Mouse (Mus musculus): ENCODE measurements at regions not wholly inside any gene's neighbourhood (a gene's known extent, or its start where the extent isn't known, plus 50 kb on each side); places are given as distances from the start of the nearest gene placed in this dataset.
"Not testable (repeated sequence)": the region's sequence is repeated elsewhere in the genome, so short reads cannot be mapped to it uniquely, and the experiment has no call there.

GRCm38 (mm10) chr1:47299311-47299710 is 406.7 kb upstream of the Slc39a10 start:
- DNase-seq (ENCODE audit: low spot score in 2 of 2): no peak

GRCm38 (mm10) chr1:47285639-47286038 is 393.0 kb upstream of the Slc39a10 start:
- no peak for DNase-seq (ENCODE audit: low spot score in 2 of 2)

DNA sequence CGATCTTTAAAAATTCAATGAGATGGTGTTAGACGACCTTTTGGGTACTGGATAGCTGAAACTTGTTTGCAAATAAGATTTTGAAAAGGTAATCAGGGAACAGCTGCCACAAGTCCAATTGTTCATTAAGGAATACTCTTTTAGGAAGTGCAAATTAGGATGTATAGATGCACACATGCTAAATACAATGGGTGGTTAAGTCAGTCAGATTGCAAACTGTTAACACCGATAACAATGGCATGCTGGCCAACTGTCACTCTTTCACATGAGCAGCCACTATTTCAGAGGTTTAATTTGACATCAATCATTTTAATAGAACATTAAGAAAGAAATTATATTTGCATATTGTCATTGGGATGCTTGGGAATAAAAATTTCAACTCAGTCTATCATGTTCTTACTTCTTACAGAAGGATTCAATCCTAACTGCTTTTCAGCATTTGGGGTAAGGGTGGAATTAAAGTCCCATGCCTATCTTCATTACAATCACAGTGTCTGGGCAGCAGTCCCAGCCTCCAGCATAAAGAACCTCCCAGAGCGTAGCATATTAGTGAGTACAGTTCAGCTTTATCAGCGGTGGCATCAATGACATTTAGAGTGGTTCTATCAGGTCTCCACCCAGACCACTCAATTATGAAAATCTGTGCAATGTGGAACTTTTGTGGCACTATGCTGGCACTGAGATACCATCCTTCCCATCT is 385.8 kb upstream of the Slc39a10 start:
- no peak for DNase-seq (ENCODE audit: low spot score in 2 of 2)

- peak; percentile 17 to 62 for DNase-seq (ENCODE audit: low spot score in 2 of 2)
Measured at GRCm38 (mm10) chr1:47277839-47278238, 385.2 kb upstream of the Slc39a10 start.

DNA sequence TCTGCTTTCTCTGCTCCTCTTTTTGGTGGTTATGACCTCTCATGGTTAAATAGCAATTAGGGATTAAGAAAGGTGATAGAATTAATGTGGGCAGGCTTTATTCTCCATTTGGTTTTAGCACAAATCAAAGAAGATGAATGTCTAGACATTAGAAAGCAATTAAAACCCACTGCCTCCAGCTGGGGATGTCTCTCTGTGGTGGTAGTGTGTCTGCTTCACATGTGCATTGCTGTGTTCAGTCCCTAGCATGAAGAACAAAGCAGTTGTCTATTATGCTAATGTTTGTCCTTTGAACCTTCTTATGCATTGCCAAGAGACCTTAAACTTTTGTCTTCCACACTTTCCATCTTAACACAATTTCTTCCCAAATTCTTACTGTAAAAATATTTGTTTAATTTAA is 379.5 kb upstream of the Slc39a10 start:
- DNase-seq (ENCODE audit: low spot score in 2 of 2): no peak

DNA sequence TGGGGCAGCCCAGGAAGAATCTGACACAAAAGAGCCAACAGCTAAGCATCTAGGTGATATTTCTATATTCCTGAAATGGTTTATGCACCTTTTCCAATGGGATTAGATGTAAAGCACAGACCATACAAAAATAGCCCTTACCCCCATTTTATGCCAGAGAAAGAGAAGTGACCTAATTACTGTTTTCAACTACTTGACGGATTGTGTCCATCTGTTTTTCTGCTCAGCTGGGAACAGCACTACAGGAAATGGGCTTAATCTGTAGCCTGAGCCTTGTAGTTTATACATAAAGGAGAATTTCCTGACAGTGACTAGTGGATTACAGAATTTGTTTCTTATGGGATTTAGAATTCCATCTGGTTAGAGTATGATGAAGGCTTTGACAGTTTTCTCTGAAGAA is 371.0 kb upstream of the Slc39a10 start:
- DNase-seq (ENCODE audit: low spot score in 2 of 2): no peak

GRCm38 (mm10) chr1:47261505-47262130 is 369.0 kb upstream of the Slc39a10 start:
- no peak for DNase-seq (ENCODE audit: low spot score in 2 of 2)

DNA sequence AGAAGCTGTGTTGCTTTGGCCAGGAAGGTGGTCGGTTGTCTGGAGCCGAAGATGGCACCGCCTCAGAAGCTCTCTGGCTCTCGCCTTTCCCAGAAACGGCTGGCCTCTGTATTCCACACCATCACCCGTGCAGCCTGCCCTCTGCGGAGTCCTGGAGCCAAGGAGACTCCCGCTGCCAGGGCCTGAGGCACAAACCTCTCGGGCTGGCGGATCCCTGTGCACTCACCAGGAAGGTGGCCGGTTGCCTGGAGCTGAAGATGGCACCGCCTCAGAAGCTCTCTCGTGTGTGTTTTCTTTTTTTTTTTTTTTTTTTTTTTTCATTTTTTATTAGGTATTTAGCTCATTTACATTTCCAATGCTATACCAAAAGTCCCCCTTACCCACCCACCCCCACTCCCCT is 358.1 kb upstream of the Slc39a10 start:
- DNase-seq (ENCODE audit: low spot score in 2 of 2): not testable (repeated sequence)

DNA sequence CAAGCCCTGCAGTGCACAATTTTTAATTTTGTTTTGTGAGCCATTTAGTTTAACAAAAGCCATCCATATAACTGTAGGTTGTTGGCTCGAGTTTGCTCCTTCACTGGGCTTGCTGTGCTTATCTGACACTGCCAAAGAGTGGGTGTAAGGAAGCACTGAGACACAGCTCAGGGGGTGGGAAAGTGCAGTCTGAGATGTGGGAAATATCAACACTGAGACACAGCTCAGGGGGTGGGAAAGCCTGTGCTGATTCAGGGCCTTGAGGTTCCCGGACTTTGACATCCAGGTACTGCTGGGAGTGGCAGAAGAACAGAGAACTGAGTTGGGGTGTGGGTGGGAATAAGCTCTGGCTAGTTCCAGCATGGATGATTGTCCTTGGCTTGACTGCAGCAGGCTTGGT is 324.4 kb upstream of the Slc39a10 start:
- peak; percentile 28 to 42 for DNase-seq (ENCODE audit: low spot score in 2 of 2)

DNA sequence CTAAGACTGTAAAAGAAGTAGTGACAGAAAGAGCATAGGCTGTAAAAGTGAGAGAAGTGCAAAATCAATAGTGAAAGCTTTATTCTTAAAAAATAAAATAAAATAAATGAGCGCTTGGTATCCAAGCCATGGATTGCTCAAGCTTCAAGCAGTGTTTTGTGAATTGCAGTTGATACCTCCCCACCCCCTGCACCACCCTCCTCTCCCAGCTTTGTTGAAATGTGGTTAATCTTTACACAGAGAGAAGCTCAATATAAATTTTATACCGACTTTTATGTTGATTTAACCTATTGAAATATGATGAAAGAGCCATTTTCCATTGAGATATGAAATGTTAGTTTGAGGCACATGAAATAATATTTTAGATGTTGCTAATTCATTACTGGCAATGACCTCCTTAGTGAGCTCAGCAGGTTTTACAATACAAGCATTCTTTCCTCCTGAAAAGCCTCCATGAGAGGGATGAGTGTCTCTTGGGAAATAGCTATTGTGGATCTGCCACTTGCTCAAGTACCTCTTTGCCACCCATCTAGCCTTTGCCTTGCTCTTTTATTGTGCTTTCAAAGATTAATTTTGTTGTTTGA is 323.9 kb upstream of the Slc39a10 start:
- DNase-seq (ENCODE audit: low spot score in 2 of 2): no peak

DNA sequence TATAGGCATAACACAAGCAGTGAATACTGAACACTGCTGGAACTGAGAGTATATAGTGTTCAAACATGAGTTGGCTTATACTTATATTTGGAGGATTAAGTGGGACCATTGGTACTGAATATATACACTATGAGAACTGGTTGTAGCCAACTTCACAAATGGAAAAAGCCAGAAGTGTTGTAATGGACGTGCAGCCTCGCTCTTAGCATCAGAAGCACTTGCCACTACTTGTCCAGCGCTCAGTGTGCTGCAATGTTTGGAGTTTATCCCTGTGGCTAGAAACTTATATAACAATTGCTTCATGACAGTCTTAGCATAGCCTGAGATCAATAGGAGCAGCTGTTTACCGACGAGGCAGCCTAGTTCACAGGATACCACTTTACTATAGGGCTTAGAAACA is 320.8 kb upstream of the Slc39a10 start:
- no peak for DNase-seq (ENCODE audit: low spot score in 2 of 2)

- DNase-seq (ENCODE audit: low spot score in 2 of 2): peak; percentile 52 to 78
Measured at GRCm38 (mm10) chr1:47193001-47193400, 300.3 kb upstream of the Slc39a10 start.

DNA sequence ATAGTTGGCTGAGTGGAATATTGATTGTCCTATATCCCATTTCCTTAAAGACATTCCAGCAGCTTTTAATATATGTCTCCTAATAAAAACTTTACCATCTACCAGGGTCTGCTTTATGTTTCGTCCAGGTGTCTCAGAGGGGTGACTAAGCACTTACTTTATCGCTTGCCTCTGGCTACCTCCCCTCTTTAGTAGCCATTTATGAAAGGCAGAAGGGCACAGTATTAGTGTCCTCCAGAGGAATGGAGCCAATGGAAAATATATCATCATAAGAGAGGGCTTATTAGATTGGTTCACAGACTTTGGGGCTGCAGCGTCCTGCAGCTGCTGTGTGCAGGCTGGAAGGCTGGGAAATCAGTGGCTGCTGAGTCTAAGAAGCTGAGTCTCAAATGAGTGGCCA is 271.8 kb upstream of the Slc39a10 start:
- no peak for DNase-seq (ENCODE audit: low spot score in 2 of 2)

- no peak for DNase-seq (ENCODE audit: low spot score in 2 of 2)
Measured at GRCm38 (mm10) chr1:47163808-47164410, 271.3 kb upstream of the Slc39a10 start.

DNA sequence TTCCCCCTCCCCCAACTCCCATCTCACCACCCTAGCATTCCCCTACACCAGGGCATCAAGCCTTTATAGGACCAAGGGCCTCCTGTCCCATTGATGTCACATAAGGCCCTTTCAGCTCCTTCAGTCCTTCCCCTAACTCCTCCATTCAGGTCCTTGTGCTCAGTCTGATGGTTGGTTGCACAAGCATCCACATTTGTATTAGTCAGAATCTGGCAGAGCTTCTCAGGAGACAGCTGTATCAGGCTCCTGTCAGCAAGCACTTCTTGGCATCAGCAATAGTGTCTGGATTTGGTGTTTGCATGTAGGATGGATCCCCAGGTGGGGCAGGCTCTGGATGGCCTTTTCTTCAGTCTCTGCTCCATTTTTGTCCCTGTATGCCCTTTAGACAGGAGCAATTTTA is 237.4 kb upstream of the Slc39a10 start:
- peak in 1 of 2 experiments; percentile 20 for DNase-seq (ENCODE audit: low spot score in 2 of 2)

GRCm38 (mm10) chr1:47119636-47120035 is 227.0 kb upstream of the Slc39a10 start:
- DNase-seq (ENCODE audit: low spot score in 2 of 2): peak in 1 of 2 experiments; percentile 36

DNA sequence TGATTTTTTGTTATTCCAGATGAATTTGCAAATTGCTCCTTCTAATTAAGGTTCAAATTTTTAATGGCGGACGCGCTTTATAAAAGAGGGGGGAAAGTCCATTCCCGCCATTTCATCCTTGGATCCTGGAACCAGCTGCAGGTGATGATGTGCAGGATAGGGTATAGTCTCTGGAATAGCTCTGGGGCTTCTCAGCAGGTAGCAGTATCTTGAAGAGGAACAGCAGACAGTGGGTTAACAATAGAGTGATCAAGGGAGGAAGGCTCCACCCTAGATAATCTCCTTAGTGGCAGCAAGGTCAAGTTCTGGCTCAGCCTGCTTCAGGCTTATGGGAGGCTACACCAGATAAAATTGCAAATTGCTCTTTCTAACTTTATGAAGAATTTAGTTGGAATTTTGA is 224.0 kb upstream of the Slc39a10 start:
- DNase-seq (ENCODE audit: low spot score in 2 of 2): not testable (repeated sequence)

DNA sequence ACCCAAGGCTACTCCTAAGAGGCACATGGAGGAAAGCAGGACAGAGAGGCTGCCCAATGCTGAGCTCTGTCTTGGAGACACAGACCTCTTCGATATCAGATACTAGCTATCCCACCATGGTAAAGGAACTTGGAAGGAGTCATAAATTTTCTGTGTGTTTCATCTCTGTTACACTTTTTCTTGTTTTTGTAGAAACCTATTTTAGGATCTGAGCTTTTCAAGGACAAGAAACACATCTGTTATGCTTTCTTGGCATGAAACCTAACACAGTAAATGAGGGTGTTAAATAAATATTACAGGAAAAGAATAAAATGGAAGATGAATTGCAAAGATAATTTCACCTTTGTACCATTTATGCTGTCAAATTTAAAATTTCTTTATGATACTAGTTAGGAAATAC is 219.8 kb upstream of the Slc39a10 start:
- peak; percentile 8 to 16 for DNase-seq (ENCODE audit: low spot score in 2 of 2)

DNA sequence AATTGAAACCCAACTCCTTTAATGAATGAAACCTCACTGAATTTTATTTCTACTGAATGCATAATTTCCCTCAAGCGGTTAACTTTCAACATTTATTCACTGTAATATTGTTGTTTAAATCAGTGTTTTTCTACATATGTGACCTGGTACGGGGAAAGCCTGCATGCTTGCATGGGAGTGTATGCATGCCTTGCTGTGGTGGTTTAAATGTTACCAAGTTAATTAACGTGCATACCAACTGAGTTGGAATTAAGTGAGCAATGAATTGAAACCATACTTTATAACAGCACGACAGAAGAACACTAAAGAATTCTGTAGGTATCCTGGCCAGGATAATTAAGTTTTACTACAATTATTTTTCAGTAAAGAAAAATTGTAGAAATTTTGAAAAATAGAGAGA is 211.4 kb upstream of the Slc39a10 start:
- no peak for DNase-seq (ENCODE audit: low spot score in 2 of 2)

- DNase-seq (ENCODE audit: low spot score in 2 of 2): peak; percentile 31 to 76
Measured at GRCm38 (mm10) chr1:47103321-47103988, 210.8 kb upstream of the Slc39a10 start.

DNA sequence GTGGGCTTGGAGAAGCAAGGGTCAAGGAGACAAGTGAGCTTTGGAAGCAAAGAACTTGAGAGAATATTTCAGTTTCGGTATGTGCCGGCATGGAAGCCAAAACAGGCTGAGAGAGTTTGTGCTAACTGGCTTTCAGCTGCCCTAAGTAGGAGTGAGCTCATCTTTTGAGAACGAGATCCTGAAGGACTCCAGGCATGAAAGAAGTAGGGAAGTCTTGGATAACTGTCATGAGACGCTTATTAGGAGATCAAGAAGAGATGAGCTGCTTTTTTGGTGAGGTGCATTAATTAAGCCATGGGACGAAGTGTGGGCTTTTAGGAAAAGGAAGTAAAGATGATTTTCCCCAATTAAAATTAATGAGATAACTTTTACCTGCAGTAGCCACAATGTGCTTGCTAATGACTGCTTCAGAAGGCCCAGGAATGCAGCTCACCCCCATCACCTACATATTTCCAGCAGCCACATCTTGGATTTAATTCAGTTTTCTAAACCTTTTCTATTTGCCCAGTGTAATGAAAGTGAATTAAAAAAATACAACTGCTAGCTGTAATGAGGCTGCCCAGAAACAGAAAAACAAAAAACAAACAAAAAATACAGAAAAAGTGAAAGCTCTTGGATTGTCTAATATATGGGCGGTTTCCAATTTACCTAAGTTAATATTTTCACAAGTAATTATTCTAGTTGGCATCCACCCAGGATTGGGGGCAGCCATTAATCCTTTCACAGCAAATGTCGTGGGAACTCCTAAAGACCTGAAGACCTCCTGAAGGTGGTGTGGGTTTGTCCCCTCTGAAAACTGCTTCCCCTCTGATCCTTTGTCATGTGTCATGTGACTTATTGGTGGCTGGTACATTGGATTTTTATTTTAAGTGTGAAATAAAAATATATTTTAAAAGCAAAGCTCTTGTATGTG is 204.7 kb upstream of the Slc39a10 start:
- no peak for DNase-seq (ENCODE audit: low spot score in 2 of 2)

All from frontal cortex, postnatal 36 days (tissue).